Mouse (Mus musculus) spleen, embryonic (tissue): ENCODE measurements around the gene Gm20547.

Source experiments
- CTCF ChIA-PET: fragments of 350-600 bp; sonication (Branson Sonifier 250); formaldehyde crosslinking; loops from one replicate; lab custom pipeline; 2022; lab: Charles Lee

Gene Gm20547

DNA sequence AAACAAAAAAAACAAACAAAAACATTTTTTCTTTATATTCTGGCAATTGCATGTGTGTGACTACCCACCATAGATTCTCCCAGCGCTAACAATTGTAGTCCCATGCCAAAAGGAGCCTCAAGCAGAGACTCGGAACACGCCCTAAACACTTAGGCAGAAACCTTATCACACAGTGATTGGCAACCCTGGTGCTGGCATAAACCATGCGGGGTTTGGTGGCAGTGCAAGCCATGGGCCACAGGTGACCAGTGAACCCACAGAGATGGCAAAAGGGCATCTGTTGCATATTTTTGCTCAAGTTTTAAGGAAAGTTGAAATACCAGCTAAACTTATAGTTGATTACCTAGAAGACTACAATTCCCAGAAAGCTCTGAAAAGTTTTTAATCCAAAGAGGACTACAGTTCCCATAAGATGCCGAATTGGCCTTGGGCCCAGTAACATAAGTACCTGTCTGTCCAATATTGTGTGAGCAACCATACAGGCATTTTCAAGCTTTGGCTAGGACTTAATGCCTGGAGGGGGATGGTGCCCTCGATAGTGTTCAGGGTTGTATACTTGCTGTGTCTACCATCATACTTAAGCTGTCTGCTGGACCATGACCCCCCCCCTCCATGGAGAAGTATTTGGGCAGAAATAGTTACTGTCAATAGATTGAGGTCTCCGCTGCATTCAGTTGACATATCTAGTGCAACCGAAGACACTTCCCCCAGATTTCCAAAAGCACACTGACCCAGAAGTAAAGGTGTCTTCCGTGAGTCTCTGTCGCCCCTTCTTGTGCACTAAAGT, 15.7 kb upstream of the Gm20547 start:
- CTCF ChIA-PET: interaction anchor here (1.5 kb wide), 1 partner anchor 15 kb away, joined by 6 read pairs; no protein-coding TSS in a partner anchor

DNA sequence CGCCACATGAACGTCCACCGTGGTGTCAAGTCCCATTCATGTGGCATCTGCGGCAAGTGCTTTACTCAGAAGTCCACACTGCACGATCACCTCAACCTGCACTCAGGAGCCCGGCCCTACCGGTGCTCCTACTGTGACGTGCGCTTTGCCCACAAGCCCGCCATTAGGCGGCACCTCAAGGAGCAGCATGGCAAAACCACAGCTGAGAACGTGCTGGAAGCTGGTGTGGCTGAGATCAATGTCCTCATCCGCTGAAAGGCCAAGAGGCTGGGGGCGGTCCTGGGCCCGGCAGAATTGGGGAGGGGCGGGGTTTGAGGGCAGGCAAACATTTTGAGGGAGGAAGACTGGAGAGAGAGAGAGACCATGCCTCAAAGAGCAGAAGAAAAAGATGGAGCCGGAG, 14.5 kb upstream of the Gm20547 start:
- CTCF ChIA-PET: no interaction called here

- CTCF ChIA-PET: no interaction called here
Measured at GRCm38 (mm10) chr17:34895724-34896123, 13.9 kb upstream of the Gm20547 start.

GRCm38 (mm10) chr17:34894801-34895530, 13.1 kb upstream of the Gm20547 start:
- CTCF ChIA-PET: no interaction called here

DNA sequence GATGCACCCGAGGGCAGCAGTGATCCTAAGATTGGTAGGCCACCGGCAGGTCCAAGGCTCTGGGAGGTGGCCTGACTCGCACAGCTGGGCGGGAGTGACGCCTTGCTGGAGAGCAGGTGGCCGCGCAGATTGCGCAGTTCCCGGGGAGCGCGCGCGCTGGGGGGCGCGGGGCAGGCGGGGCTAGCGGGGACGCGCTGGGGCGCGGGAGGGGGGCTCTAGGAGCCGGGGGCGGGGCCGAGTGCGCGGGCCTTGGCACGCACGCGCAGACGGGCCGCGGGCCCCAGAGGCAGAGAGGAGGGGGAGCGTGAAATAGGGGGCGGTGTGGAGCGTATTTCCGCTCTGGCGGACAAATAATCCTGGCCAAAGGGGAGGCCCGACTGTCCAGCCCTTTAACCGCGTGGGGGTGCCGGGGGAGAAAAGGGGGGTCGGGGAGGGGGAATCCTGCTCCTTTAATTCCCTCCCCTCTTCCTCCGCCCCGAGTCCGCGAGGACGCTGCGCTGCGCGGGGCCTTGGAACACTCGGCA, 12.3 kb upstream of the Gm20547 start:
- CTCF ChIA-PET: no interaction called here

DNA sequence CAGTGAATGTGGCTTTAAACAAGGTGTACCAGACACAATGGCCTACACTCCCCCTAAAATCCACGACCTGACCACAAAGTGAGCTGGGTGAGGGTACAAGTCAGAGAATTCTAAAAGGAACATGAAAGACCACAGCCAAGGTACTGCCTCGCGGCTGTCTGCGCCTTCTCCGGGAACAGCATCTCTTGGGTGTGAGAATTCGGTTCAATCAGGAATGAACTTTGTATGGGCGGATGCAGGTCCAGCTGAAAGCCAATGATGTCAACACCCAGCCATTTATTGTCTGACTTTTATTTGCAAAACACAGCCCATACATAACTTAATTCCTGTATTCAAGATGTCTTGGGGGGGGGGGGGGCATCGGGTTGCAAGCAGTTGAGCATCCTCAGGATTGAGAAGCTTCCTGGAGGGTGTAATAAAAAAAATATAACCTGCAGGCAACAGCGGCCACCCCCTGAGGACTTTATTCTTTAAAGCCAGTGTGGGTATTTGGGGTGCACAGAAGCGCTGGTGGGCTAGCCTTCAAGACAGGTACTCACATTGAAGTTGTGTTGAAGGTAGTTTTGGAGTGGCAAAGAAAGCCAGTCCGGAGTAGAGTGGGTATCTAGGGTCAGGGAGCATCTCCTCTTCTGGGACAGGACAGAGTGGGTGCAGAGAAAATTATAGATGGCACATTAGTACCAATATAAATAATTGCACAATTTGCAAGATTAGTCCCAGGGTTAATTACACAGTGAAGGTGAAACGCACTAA, 11.4 kb upstream of the Gm20547 start:
- CTCF ChIA-PET: interaction anchor here (0.6 kb wide), 2 partner anchors 31 to 80 kb away, joined by 3 to 4 read pairs; no protein-coding TSS in a partner anchor

GRCm38 (mm10) chr17:34891377-34891776, 9.5 kb upstream of the Gm20547 start:
- CTCF ChIA-PET: interaction anchor here (0.5 to 0.7 kb wide), 2 partner anchors 8 to 51 kb away, joined by 4 to 7 read pairs; no protein-coding TSS in a partner anchor

- CTCF ChIA-PET: no interaction called here
Measured at GRCm38 (mm10) chr17:34890074-34890743, 8.4 kb upstream of the Gm20547 start.

DNA sequence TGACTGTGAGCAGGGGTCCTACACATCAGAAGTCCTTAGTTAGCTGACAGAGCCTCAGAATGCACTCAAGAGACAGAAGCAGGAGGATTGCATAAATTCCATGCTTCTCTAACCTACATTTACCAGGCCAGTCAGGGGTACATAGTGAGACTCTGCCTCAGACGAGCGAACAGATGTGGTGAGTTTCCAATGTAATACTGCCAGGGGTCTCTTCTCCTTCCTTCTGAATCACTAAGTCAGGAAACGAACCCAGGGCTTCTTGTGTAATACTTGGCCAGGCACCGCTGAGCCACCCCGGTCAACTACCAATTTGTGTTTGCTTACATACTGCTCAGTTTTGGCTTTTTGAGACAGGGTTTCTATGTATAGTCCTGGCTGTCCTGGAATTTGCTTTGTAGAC, 6.1 kb upstream of the Gm20547 start:
- CTCF ChIA-PET: interaction anchor here (0.6 kb wide), 1 partner anchor 356 kb away, joined by 11 read pairs; no protein-coding TSS in a partner anchor

GRCm38 (mm10) chr17:34885615-34886014, 3.8 kb upstream of the Gm20547 start:
- CTCF ChIA-PET: no interaction called here

- CTCF ChIA-PET: no interaction called here
Measured at GRCm38 (mm10) chr17:34884704-34885103, 2.9 kb upstream of the Gm20547 start.

- CTCF ChIA-PET: interaction anchor here (0.6 kb wide), 1 partner anchor 25 kb away, joined by 3 read pairs; no protein-coding TSS in a partner anchor
Measured at GRCm38 (mm10) chr17:34883332-34883731, 1.5 kb upstream of the Gm20547 start.

DNA sequence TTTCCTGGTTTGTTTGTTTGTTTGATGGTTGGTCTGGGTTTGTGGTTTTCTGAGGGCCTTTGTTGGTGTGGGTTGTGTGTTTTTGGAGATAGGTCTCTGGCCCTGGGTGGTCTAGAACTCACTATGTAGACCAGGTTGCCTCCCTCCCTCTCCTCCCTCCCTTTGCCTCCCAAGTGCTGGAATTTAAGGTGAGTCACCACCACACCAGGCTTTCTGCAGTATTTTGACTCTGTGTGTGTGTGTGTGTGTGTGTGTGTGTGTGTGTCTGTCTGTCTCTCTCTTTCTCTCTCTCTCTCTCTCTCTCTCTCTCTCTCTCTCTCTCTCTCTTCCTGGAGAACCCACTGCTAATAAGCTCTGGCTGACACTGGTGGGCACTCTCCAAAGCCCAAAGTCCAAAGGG, 676 bp downstream of the Gm20547 start:
- CTCF ChIA-PET: no interaction called here

DNA sequence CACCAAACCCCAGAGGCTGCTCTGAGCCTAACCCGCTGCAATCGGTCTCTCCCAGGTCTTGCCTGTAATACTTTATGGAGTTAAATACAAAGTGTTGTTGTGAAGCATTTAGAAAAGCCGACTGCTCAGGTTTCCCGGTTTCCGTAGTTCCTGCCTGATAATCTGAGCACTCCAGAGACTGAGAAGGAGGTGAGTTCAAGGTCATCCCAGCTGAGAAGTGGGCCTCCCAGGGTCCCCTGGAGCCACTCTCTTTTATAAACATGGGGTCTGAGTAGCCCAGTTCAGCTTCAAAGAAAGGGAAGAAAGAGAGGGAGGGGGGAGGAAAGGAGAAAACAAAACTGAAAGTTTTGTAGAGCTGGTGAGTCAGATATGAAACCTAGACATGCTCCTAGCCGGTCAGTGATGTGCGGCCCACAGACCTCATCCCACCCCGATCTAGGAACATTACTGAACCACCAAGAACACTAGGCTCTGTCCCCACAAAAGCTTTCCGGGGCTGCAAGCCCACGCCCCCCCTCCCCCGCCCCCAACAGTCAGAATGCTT, 2.4 kb downstream of the Gm20547 start, which contains the start of gene Zbtb12:
TSS of gene Zbtb12 (plus strand) at position 148 of the 544 bp plus-strand sequence.
- CTCF ChIA-PET: interaction anchor here (0.5 kb wide), 2 partner anchors 11 to 319 kb away, joined by 5 to 8 read pairs; no protein-coding TSS in a partner anchor

DNA sequence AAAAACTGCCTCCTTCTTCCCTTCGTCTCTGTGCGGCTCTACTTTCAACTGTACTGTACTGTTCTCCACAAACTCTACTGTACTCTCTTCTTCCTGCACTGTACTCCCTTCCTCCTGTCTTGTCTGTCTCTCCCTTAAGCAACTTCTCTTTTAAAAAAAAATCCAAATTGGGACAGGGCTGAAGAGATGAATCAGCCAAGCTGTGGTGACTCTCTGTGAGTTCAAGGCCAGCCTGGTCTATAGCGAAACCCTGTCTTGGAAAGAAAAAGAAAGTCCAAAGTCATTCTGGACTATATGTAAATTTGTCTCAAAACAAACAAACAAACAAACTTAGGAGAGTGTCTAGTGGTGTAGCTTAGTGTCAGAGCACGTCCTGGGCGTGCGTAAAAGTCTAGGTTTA, 7.5 kb downstream of the Gm20547 start:
- CTCF ChIA-PET: no interaction called here

DNA sequence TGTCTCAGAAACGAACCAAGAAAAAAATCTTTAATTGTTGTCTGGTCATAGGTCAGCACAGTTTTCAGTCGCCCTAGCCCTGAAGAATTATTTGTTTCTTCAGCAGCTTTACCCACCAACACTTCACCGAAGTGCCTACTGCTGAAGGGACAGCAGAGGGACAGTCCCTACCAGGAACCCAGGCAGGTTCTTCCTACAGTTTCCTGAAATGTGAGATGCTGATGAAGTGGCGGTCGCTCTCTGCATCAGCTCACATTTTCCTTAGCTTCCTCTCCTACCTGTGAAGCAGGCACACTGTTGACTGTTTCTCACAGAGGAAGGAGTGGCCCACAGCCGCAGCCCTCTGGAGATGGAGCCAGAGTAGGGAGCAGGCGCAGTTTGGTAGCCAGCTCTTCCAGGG, 15.9 kb downstream of the Gm20547 start:
- CTCF ChIA-PET: no interaction called here

DNA sequence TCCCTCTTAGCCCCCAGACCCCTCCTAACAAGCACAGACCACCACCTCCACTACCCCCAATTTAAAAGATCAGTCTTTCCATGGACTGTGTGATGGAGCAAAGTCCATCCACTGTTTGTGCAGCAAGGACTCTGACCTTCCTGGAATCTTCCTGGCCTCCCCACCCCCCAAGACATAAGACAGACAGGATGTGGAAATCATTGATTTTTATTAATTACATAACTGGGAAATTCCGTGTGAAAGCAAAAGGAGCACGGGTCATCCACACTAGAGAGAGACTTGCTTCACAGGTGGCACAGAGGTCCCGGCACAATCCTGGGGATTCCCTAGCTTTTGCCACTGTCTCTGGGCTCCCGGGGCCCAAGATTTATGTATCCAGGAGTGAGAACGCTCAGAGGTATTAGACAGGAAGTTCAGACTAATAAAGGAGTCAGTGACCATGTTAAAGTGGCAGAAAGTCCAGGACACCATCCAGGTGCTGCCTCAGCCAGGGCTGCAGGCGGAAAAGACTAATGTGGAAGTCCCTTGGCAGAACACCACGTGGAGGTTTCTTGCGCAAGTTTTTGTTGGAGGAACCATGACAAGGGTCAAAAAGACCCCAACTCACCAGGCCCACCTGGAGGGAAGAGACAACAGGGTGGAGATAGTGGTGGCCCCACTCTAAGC, 19.3 kb downstream of the Gm20547 start, which contains the start of gene Cfb:
TSS of gene Cfb (minus strand) at position 103 of the 666 bp plus-strand sequence.
- CTCF ChIA-PET: interaction anchor here (0.5 to 0.7 kb wide), 2 partner anchors 13 to 50 kb away, joined by 3 read pairs; partner anchors contain the start of genes Nelfe and Skiv2l

GRCm38 (mm10) chr17:34861704-34862415, 20.0 kb downstream of the Gm20547 start:
- CTCF ChIA-PET: interaction anchor here (0.5 to 0.7 kb wide), 2 partner anchors 12 to 50 kb away, joined by 3 read pairs; partner anchors contain the start of genes Nelfe and Skiv2l

DNA sequence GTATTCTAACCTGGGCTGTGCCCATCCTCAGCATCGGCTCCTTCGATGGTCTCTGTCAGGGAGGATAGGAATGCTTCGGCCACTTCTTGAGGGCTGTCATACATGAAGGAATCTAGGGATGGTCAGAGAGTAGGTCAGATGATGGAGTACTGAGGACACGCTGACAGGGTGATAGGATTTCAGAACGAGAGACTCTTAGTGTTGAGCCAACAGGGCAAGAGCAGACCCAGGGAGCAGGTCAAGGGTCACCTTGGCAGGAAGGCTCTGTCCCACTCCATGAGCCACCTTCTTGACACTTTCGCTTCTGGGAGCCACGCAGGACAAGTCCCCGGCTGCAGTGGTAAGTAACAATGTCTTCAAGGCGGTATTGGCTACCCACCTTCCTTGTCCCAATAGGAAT, 21.3 kb downstream of the Gm20547 start:
- CTCF ChIA-PET: no interaction called here
